Mouse (Mus musculus) thymus, adult 2 months (tissue): ENCODE measurements around the gene Rasgrp2. TPM values are rescaled to one million over a fixed set of nuclear protein-coding genes. Genes with fewer than 3 reads are reported as not detected.

Source experiments
- DNase-seq: peaks from one replicate; pipeline ENCODE4 v3.0.0; 2021
- H3K27ac ChIP-seq: fragments of 200-500 bp; 2 replicates; pipeline ENCODE4 v1.5.1; 2012; ENCODE audit warnings: low read length, control low read depth; ENCODE audit not compliant: control insufficient read depth, insufficient read depth
- H3K27me3 ChIP-seq: fragments of 200-500 bp; 2 replicates; pipeline ENCODE4 v1.6.1; 2012; ENCODE audit warnings: mild to moderate bottlenecking, low read length, moderate library complexity, mixed read lengths; ENCODE audit not compliant: control insufficient read depth, insufficient read depth
- H3K36me3 ChIP-seq: fragments of 200-500 bp; 2 replicates; pipeline ENCODE4 v1.6.1; 2012; ENCODE audit warnings: mild to moderate bottlenecking, low read length, moderate library complexity; ENCODE audit not compliant: control insufficient read depth, insufficient read depth
- H3K4me1 ChIP-seq: fragments of 200-500 bp; replicated peaks from 2 replicates; pipeline ENCODE4 v1.6.1; 2012; ENCODE audit warnings: low read length; ENCODE audit not compliant: control insufficient read depth, insufficient read depth
- H3K4me3 ChIP-seq: fragments of 200-500 bp; 2 replicates; pipeline ENCODE4 v1.5.1; 2012; ENCODE audit warnings: mild to moderate bottlenecking, low read length, control low read depth, moderate library complexity; ENCODE audit not compliant: control insufficient read depth, insufficient read depth
- CTCF ChIP-seq: fragments of 200-500 bp; IDR thresholded peaks from 2 replicates; pipeline ENCODE4 v1.5.1; 2012; ENCODE audit warnings: mild to moderate bottlenecking, control low read depth, low read length, moderate library complexity, borderline replicate concordance; ENCODE audit not compliant: control insufficient read depth, poor library complexity, insufficient read depth; ENCODE audit errors: extremely low read depth
- POLR2A ChIP-seq: fragments of 200-500 bp; IDR thresholded peaks from 2 replicates; pipeline ENCODE4 v1.6.1; 2012; ENCODE audit warnings: mild to moderate bottlenecking, low read length, control low read depth, moderate library complexity; ENCODE audit not compliant: control insufficient read depth, poor library complexity, insufficient read depth; ENCODE audit errors: extremely low read depth
- WGBS: fragments of 180-500 bp; shearing (Covaris S2); methylation state at CpG from one replicate; pipeline ENCODE4 v1.1.7; 2018; 5-methylcytosine and 5-hydroxymethylcytosine counted together
- polyA plus RNA-seq: library from polyadenylated mRNA; depleted of rRNA; stranded (reverse); fragments of >200 nt; gene quantifications from 2 replicates; pipeline ENCODE4 v1.2.3, GENCODE M21; 2012

Gene Rasgrp2
- polyA plus RNA-seq, 1 experiment = 561 TPM

GRCm38 (mm10) chr19:6381238-6381637 is 17.9 kb upstream of the Rasgrp2 start:
- 96% methylated on average over 5 of the region's 5 CpGs for WGBS
- DNase-seq = no peak
- peaks cover 13% of the 10 kb centered on the region for H3K4me1 ChIP-seq
- H3K27ac ChIP-seq = no peak overlapping the region
- TF ChIP-seq POLR2A = no peak
- no peak for TF ChIP-seq CTCF
- no peak overlapping the region for H3K4me3 ChIP-seq
- H3K36me3 ChIP-seq = peaks cover 25% of the 10 kb centered on the region
- H3K27me3 ChIP-seq = no peaks in the 10 kb centered on the region

GRCm38 (mm10) chr19:6382323-6382924 is 16.7 kb upstream of the Rasgrp2 start:
- H3K36me3 ChIP-seq = peaks cover 13% of the 10 kb centered on the region
- no peaks in the 10 kb centered on the region for H3K27me3 ChIP-seq
- DNase-seq = no peak
- no peak overlapping the region for H3K27ac ChIP-seq
- H3K4me1 ChIP-seq = peaks cover 13% of the 10 kb centered on the region
- 62% methylated on average over 4 of the region's 4 CpGs for WGBS
- no peak for TF ChIP-seq POLR2A
- no peak overlapping the region for H3K4me3 ChIP-seq

GRCm38 (mm10) chr19:6383470-6383869 is 15.7 kb upstream of the Rasgrp2 start:
- TF ChIP-seq POLR2A (no peak), CTCF (no peak)
- Histone ChIP-seq H3K36me3 (peaks cover 4% of the 10 kb centered on the region; the same call in 1 of the 2 replicates), H3K4me1 (peaks cover 13% of the 10 kb centered on the region), H3K27me3 (no peaks in the 10 kb centered on the region), H3K27ac (no peak overlapping the region), H3K4me3 (no peak overlapping the region)
- DNase-seq = no peak
- WGBS = 39% methylated on average over 5 of the region's 5 CpGs

GRCm38 (mm10) chr19:6384128-6384527 is 15.0 kb upstream of the Rasgrp2 start, which contains the start of gene Pygm:
TSS of gene Pygm (plus strand) at chr19:6384399.
- TF ChIP-seq CTCF (no peak), POLR2A (no peak)
- H3K4me1 ChIP-seq = peaks cover 20% of the 10 kb centered on the region
- no peak within 1 kb of the TSS for H3K4me3 ChIP-seq
- H3K27ac ChIP-seq = no peak within 1 kb of the TSS
- 27% methylated on average over 7 of the region's 7 CpGs for WGBS
- peaks cover 4% of the 10 kb centered on the region; the same call in 1 of the 2 replicates for H3K36me3 ChIP-seq
- H3K27me3 ChIP-seq = no peaks in the 10 kb centered on the region
- DNase-seq = no peak

GRCm38 (mm10) chr19:6384954-6385353 is 14.2 kb upstream of the Rasgrp2 start:
- Histone ChIP-seq H3K36me3 (peaks cover 4% of the 10 kb centered on the region; the same call in 1 of the 2 replicates), H3K27me3 (no peaks in the 10 kb centered on the region), H3K4me3 (no peak overlapping the region), H3K27ac (no peak overlapping the region), H3K4me1 (peaks cover 28% of the 10 kb centered on the region)
- TF ChIP-seq CTCF (no peak), POLR2A (no peak)
- 81% methylated on average over 11 of the region's 11 CpGs for WGBS
- no peak for DNase-seq

- WGBS = 93% methylated on average over 5 of the region's 5 CpGs
- TF ChIP-seq CTCF (no peak), POLR2A (no peak)
- Histone ChIP-seq H3K4me3 (no peak overlapping the region), H3K4me1 (peaks cover 32% of the 10 kb centered on the region), H3K27me3 (no peaks in the 10 kb centered on the region), H3K27ac (no peak overlapping the region), H3K36me3 (peaks cover 3% of the 10 kb centered on the region; the same call in 1 of the 2 replicates)
- no peak for DNase-seq
These were observed 13.7 kb upstream of the Rasgrp2 start for GRCm38 (mm10) chr19:6385419-6385818.

GRCm38 (mm10) chr19:6385821-6386220 is 13.3 kb upstream of the Rasgrp2 start:
- Histone ChIP-seq H3K27me3 (no peaks in the 10 kb centered on the region), H3K36me3 (no peaks in the 10 kb centered on the region; the same call in 1 of the 2 replicates), H3K27ac (no peak overlapping the region), H3K4me3 (no peak overlapping the region), H3K4me1 (peaks cover 32% of the 10 kb centered on the region)
- TF ChIP-seq POLR2A (no peak), CTCF (no peak)
- 92% methylated on average over 7 of the region's 7 CpGs for WGBS
- DNase-seq = no peak
